Mouse (Mus musculus) liver (tissue): ENCODE measurements around the gene Porcn.
A peak's percentile ranks its signal among the peaks of the same experiment; 100 is the strongest.

Experiments
- DNase-seq: peaks from one replicate; pipeline ENCODE4 v3.0.0-alpha.2; 2020; ENCODE audit warnings: mixed read lengths

The Porcn gene

GRCm38 (mm10) chrX:8206015-8206693, at the start of gene Porcn:
Gene Porcn, minus strand, starts transcription at chrX:8206525.
- peak; percentile 84 for DNase-seq

DNA sequence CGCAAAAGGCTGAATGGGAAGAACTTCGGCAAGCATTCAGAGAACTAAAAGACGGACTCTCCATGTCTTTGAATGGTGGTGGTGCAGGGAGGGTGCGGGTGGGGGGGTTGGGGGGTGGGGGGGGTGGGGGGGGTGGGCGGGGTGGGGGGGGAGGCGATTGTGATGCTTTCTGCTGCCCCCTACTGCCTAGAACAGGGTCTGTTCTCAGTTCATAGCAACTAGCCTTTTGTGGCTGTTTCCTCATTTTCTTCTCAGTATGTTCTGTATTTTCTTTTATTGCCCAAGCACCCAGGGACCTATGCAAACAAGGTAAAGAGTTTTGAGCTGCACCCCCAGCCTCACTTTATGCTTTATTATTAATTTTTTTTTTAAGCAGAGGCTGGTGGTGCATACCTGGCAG, 49.5 kb upstream of the Porcn start:
- DNase-seq = no peak

GRCm38 (mm10) chrX:8253711-8254110, 47.4 kb upstream of the Porcn start:
- DNase-seq = no peak

DNA sequence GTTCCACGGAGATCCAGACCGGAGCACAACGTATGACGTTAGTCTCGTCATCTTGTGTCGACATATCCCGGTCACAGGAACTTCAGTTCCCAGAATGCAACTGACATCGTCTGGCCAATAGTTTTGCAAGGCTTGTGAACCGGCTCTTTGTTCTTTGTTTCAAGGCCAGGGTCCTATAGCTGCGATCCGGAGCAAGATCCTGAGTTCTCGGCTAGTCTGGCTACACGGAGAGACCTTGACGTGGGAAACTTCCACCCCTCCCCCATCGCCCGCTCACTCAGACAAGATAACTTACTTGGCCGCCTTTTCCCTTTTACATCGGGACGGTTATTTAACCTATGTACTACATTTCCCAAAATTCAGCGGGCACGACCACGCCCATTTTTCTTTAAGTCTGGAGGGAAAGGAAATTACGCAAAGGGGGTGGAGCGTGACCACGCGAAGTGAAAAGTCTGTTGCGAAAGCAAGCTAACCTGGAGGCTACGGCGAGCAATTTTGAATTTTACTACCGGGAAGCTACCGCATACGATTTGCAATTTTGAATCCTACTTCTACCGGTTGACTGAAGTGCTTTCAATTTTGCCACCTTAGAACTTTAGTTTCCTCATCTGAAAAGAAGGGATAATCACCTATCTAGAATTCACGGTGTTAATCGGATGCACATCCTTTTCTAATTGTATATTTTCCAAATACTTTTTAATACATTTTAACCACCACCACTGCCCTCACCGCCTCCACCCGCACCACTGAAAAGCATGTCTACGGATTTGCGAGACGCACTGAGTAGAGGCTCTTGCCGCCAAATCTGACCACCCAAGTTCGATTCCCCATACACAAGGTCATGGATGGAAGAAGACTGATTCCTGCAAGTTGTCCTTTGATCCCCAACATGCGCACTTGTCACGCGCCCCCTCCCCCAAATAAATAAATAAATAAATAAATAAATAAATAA, 46.3 kb upstream of the Porcn start, which contains the start of gene Ftsj1:
Ftsj1 (minus strand) TSS at position 73 of the 952 bp plus-strand sequence.
- DNase-seq = peak; percentile 88

GRCm38 (mm10) chrX:8251789-8252333, 45.5 kb upstream of the Porcn start:
- peak; percentile 12 for DNase-seq

DNA sequence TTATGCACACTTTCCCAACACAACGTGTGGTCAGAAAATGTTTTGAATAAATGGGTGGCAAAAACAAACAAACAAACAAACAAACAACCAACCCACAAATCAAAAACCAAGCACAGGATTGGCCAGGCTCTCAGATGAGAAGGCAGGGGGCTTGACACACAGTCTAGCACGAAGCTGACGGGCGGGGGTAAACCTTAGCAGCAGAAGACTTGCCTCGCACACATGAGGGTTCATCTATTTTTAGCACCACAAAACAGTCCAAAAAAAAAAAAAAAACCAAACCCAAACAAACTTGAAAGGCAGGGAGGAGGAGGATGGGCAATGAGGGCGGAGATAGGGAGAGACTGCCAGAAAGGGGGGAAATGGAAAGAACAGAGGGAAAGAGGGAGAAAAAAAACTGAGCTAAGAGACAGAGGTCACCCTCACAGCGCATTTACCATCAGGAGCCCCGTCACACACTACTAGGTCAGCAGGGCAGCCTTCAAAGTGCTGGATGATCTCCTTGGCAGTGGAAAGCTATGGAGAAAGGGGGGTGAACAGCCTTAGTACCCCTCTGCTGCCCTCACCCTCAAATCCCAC, 42.3 kb upstream of the Porcn start:
- no peak for DNase-seq

GRCm38 (mm10) chrX:8247680-8248079, 41.4 kb upstream of the Porcn start:
- DNase-seq = no peak

DNA sequence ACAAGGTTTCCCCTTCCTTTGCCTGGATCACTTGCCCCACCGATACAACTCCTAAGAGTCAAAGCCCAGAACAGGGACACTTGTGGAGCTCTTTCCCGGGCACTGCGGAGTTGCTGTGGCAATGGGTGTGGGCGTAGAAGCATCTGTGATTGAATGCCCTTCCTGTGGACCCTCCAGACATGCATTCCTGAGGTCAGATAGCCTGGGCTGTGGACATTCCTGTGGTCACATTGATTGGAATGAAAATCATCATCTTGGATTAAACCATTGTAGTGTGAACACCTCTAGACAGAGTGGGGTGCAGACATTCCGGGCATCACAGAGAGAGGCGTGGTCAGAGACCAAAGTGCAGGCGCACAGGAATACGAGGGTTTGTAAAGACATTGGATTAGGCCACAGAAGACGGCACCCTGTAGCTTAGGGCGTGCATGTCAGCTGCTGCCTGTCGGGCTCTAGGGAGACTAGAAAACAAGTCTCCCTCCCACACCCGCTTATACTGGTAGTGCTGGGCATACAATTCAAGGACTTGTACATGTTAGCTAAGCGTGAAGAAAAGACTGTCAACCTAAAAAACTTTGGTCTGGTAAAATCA, 32.6 kb upstream of the Porcn start:
- DNase-seq = no peak

- no peak for DNase-seq
Observed at GRCm38 (mm10) chrX:8236704-8237103, 30.4 kb upstream of the Porcn start.

DNA sequence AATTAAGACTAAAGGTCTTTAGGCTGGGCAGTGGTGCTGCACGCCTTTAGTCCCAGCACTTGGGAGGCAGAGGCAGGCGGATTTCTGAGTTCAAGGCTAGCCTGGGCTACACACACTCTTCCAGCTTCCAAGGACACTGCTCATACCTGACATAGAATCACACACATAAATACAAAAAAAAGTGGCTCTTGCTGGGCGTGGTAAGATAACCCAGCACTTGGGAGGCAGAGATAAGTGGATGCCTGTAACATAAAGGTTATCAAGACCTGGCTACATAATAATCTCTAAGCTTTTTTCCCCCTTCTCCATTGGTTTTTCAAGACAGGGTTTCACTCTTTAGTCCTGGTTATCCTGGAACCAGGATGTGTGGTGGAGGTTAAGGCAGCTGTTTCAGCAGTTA, 27.3 kb upstream of the Porcn start:
- no peak for DNase-seq

DNA sequence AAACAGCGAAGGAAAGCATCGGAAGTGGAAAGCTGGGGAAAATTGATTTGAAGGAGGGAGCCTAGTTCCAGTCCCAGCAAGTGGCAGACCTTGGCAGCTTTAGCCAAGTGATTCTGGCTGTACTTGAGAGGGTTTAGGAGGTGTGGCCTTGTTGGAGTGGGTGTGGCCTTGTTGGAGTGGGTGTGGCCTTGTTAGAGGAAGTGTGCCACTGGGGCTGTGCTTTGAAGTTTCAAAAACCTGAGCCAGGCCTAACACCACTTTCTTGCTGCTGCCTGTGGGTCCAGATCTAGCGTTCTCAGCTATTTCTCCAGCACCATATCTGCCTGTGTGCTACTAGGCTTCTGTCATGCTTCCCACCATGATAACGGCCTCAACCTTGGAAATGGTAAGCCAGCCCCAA, 23.9 kb upstream of the Porcn start:
- DNase-seq = peak; percentile 52

DNA sequence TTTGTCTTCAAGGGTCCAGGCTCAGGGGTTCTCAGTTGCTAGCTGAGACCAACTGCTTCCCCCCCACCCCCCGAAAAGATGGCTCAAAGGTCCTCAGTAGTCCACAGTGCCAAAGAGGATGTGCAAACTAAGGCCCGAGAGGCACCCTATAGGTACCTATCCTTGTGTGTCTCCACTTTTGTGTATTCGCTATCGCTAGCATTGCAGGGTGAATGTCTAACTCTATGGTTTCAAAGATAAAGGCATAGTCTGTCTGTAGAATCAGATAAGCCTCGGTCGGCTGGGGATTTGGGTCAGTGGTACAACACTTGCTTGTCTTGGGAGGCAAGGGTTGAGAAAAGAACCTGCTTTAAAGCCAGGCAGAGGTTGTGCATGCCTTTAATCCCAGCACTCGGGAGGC, 17.1 kb upstream of the Porcn start:
- no peak for DNase-seq

- no peak for DNase-seq
Observed at GRCm38 (mm10) chrX:8222678-8223421, 16.5 kb upstream of the Porcn start.

GRCm38 (mm10) chrX:8222296-8222677, 16.0 kb upstream of the Porcn start:
- no peak for DNase-seq

GRCm38 (mm10) chrX:8219651-8220050, 13.3 kb upstream of the Porcn start:
- no peak for DNase-seq

DNA sequence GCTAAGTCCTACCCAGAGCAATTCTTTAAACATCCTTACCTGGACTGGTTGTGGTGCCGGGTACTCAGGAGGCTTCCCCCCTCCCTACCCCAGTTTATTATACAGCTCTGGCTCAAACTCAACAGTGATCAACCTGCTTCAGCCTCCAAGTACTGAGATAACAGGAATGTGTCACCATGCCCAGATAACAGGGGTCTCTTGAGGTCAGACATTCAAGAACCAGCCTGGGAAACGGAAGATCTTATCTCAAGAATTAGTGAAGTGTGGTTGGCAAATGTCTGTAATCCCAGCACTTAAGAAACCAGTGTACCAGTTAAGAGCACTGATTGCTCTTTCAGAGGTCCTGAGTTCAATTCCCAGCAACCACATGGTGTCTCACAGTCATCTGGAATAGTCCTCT, 11.8 kb upstream of the Porcn start:
- no peak for DNase-seq

GRCm38 (mm10) chrX:8217383-8217782, 11.1 kb upstream of the Porcn start:
- DNase-seq = no peak

DNA sequence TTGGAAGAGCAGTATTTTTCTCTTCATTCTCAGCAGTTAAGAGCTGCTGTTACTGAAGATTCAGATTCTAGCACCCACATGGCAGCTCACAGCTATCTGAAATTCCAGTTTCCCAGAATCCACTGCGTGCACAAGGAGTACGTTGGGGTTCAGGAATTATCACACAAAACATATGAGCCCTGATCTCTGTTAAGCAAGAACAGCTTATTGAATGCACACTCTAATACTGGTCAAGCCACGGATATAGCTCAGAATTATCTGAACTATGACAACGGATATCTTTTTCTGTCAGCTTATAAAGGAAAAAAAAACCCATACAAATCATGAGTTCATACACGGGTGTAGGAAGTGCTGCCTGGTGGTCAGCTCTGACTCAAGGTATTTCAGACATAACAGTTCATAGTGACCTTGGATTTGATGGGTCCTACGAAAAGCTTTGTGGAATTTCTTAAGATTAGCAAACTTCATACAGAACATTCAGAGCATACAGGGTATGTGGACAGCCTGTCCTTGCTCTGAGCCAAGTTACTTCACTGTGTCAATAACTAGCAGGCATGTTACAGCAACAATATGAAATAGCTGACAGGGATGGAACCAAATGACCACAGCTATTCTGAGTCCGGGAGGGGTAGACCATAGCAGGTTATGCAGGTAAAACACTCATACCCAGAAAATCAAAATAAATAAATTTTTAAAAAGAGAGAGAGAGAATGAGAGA, 5.3 kb upstream of the Porcn start:
- no peak for DNase-seq

DNA sequence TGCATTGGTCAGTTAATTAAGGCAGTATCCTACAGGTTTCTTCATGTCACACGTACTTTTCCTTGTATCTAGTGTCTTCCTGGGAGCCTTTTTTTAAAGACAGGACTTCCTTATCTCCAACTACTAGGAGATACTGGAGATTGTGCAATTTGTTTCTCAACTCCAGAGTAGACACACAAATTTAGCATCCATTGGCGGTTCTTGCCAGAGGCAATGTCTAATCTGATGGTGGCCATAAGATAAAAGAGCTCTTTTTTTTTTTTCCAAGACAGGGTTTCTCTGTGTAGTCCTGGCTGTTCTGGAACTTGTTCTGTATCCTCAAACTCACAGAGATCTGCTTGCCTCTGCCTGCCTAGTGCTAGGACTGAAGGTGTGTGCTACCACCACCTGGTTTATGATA, 3.4 kb upstream of the Porcn start:
- no peak for DNase-seq

DNA sequence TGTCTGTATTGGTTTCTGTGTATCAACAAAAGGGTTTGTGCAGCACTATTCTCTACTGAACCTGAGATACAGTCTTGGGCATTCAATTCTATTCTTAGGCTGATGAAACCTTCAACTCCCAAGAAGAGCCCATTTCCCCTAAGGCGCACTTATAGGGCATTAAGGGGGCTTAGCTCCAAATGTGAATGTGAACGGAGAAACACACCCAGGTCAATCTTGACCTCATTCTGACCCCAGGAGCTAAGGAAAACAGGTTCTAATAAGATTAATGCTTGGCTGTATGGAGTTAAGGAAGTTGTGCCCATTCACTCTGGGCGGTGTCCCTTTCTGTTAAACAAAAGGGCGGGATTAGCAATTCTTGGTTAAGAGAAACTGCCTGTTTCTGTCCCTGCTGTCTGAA, 899 bp upstream of the Porcn start:
- no peak for DNase-seq

DNA sequence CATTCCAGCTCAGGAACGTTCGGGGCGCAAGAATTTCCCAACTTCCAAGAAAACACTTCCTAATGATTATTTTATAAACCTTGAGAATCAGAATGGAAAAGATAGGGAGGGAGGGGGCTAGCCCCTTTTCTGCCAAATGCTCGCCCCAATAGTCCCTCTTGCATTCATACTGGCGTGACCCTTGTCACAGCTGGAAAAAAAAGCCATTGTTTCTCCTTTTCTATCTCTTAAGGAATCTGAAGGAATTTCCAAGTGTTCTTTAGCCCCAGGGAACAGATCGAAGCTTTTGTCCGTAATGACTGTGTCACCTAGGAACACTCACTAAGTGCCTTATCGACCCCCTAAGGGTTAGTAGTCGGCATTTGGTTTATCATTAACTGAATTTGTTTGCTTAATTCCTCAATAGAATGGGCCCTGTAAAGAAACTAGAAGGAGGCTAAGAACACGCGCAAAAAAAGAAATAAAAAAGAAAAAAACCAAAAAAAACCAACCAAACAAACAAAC, 421 bp upstream of the Porcn start:
- DNase-seq = no peak
